Mouse (Mus musculus) hindbrain, embryonic 16.5 days (tissue): ENCODE data around the gene Pald1. TPM values are rescaled to one million over a fixed set of nuclear protein-coding genes. Genes with fewer than 3 reads are reported as not detected.

Experiments
- ATAC-seq: fragments of 200-750 bp; cut with Nextera tagmentation; 2 replicates; pipeline ENCODE4 v1.8.0; 2017; ENCODE audit warnings: moderate TSS enrichment, moderate library complexity
- H3K27ac ChIP-seq: fragments of 300-500 bp; sonication (generic); 2 replicates; pipeline ENCODE4 v1.5.1; 2014; ENCODE audit warnings: low read depth, mild to moderate bottlenecking, control low read depth, low read length, moderate library complexity
- H3K27me3 ChIP-seq: fragments of 300-500 bp; sonication (generic); replicated peaks from 2 replicates; pipeline ENCODE4 v1.6.1; 2014; ENCODE audit warnings: low read length; ENCODE audit not compliant: control insufficient read depth, insufficient read depth
- H3K36me3 ChIP-seq: fragments of 300-500 bp; sonication (generic); 2 replicates; pipeline ENCODE4 v1.6.1; 2014; ENCODE audit warnings: mild to moderate bottlenecking, low read length, moderate library complexity, mixed read lengths; ENCODE audit not compliant: control insufficient read depth, insufficient read depth
- H3K4me1 ChIP-seq: fragments of 300-500 bp; sonication (generic); 2 replicates; pipeline ENCODE4 v1.6.1; 2014; ENCODE audit warnings: low read depth, low read length; ENCODE audit not compliant: control insufficient read depth, insufficient read depth
- H3K4me2 ChIP-seq: fragments of 300-500 bp; sonication (generic); 2 replicates; pipeline ENCODE4 v1.6.1; 2014; ENCODE audit warnings: mild to moderate bottlenecking, low read length, control low read depth, moderate library complexity
- H3K4me3 ChIP-seq: fragments of 300-500 bp; sonication (generic); 2 replicates; pipeline ENCODE4 v1.5.1; 2014; ENCODE audit warnings: mild to moderate bottlenecking, low read length, control low read depth, moderate library complexity
- H3K9ac ChIP-seq: fragments of 300-500 bp; sonication (generic); 2 replicates; pipeline ENCODE4 v1.6.1; 2014; ENCODE audit warnings: low read depth, mild to moderate bottlenecking, control low read depth, low read length, moderate library complexity
- H3K9me3 ChIP-seq: fragments of 300-500 bp; sonication (generic); 2 replicates; pipeline ENCODE4 v1.6.1; 2014; ENCODE audit warnings: mild to moderate bottlenecking, low read length, moderate library complexity; ENCODE audit not compliant: control insufficient read depth
- WGBS: fragments of 180-500 bp; shearing (Covaris S2); extraction: QIAGEN DNeasy Blood & Tissue Kit; methylation state at CpG from one replicate; pipeline ENCODE4 v1.1.7; 2014; 5-methylcytosine and 5-hydroxymethylcytosine counted together
- polyA plus RNA-seq: library from polyadenylated mRNA; unstranded; fragments of >200 nt; fragmentation: Nextera tagmentation; extraction: Ambion mirVana; gene quantifications from 2 replicates; pipeline ENCODE4 v1.2.1, GENCODE M21; 2015

Gene Pald1
- polyA plus RNA-seq, 1 experiment from 2014 or later = 26.9 TPM

- Histone ChIP-seq H3K27ac (no peak overlapping the region), H3K9me3 (no peaks in the 10 kb centered on the region), H3K36me3 (no peaks in the 10 kb centered on the region), H3K4me3 (no peak overlapping the region), H3K4me1 (no peaks in the 10 kb centered on the region), H3K9ac (no peak overlapping the region; the same call in 1 of the 2 replicates), H3K27me3 (no peaks in the 10 kb centered on the region), H3K4me2 (no peak overlapping the region)
- no peak for ATAC-seq
- 28% methylated on average over 9 of the region's 9 CpGs for WGBS
Observed at GRCm38 (mm10) chr10:61394476-61395136, 11.3 kb upstream of the Pald1 start.

GRCm38 (mm10) chr10:61392584-61392983 is 9.3 kb upstream of the Pald1 start:
- H3K36me3 ChIP-seq = no peaks in the 10 kb centered on the region
- H3K4me1 ChIP-seq = no peaks in the 10 kb centered on the region
- no peak overlapping the region for H3K27ac ChIP-seq
- H3K27me3 ChIP-seq = no peaks in the 10 kb centered on the region
- no peak for ATAC-seq
- 55% methylated on average over 4 of the region's 4 CpGs for WGBS
- no peak overlapping the region for H3K4me2 ChIP-seq
- H3K4me3 ChIP-seq = no peak overlapping the region
- H3K9ac ChIP-seq = no peak overlapping the region
- H3K9me3 ChIP-seq = no peaks in the 10 kb centered on the region

- no peak overlapping the region for H3K4me2 ChIP-seq
- WGBS = 54% methylated on average over 2 of the region's 2 CpGs
- H3K9ac ChIP-seq = no peak overlapping the region
- H3K4me1 ChIP-seq = no peaks in the 10 kb centered on the region
- no peak overlapping the region for H3K4me3 ChIP-seq
- H3K27me3 ChIP-seq = no peaks in the 10 kb centered on the region
- no peak for ATAC-seq
- H3K36me3 ChIP-seq = no peaks in the 10 kb centered on the region
- no peak overlapping the region for H3K27ac ChIP-seq
- no peaks in the 10 kb centered on the region for H3K9me3 ChIP-seq
Observed at GRCm38 (mm10) chr10:61390148-61390547, 6.8 kb upstream of the Pald1 start.

- peak; percentile 88 for ATAC-seq
- WGBS = 24% methylated on average over 5 of the region's 5 CpGs
- no peak overlapping the region for H3K27ac ChIP-seq
Observed at GRCm38 (mm10) chr10:61389020-61389419, 5.7 kb upstream of the Pald1 start.

GRCm38 (mm10) chr10:61386284-61386683 is 3.0 kb upstream of the Pald1 start:
- Histone ChIP-seq H3K9me3 (no peaks in the 10 kb centered on the region), H3K36me3 (no peaks in the 10 kb centered on the region)
- WGBS = 71% methylated on average over 6 of the region's 6 CpGs

More at GRCm38 (mm10) chr10:61389020-61389419, 5.7 kb upstream of the Pald1 start:
- Histone ChIP-seq H3K4me2 (no peak overlapping the region), H3K4me1 (peaks cover 3% of the 10 kb centered on the region), H3K4me3 (no peak overlapping the region), H3K36me3 (no peaks in the 10 kb centered on the region), H3K27me3 (no peaks in the 10 kb centered on the region), H3K9me3 (no peaks in the 10 kb centered on the region), H3K9ac (no peak overlapping the region)

GRCm38 (mm10) chr10:61385174-61385573 is 1.8 kb upstream of the Pald1 start:
- H3K9me3 ChIP-seq = no peaks in the 10 kb centered on the region
- ATAC-seq = no peak
- WGBS = 69% methylated on average over 6 of the region's 6 CpGs
- no peaks in the 10 kb centered on the region for H3K36me3 ChIP-seq
- H3K27ac ChIP-seq = no peak overlapping the region
- no peak overlapping the region for H3K4me3 ChIP-seq
- peaks cover 21% of the 10 kb centered on the region for H3K4me1 ChIP-seq
- H3K27me3 ChIP-seq = no peaks in the 10 kb centered on the region
- H3K4me2 ChIP-seq = no peak overlapping the region
- H3K9ac ChIP-seq = no peak overlapping the region

More at GRCm38 (mm10) chr10:61386284-61386683, 3.0 kb upstream of the Pald1 start:
- no peaks in the 10 kb centered on the region for H3K27me3 ChIP-seq
- H3K9ac ChIP-seq = no peak overlapping the region
- no peak for ATAC-seq
- no peak overlapping the region for H3K4me2 ChIP-seq
- no peak overlapping the region for H3K4me3 ChIP-seq
- peaks cover 12% of the 10 kb centered on the region for H3K4me1 ChIP-seq
- no peak overlapping the region for H3K27ac ChIP-seq

GRCm38 (mm10) chr10:61383715-61384047 is 351 bp upstream of the Pald1 start:
- ATAC-seq = no peak
- Histone ChIP-seq H3K36me3 (no peaks in the 10 kb centered on the region), H3K27me3 (no peaks in the 10 kb centered on the region), H3K4me1 (peaks cover 33% of the 10 kb centered on the region), H3K9ac (peak overlapping the region; percentile 90), H3K27ac (peak overlapping the region; percentile 69), H3K9me3 (no peaks in the 10 kb centered on the region), H3K4me3 (peak overlapping the region; percentile 79), H3K4me2 (peak overlapping the region; percentile 85)
- WGBS = 3% methylated on average over 11 of the region's 11 CpGs

GRCm38 (mm10) chr10:61382281-61382731 is 1.0 kb downstream of the Pald1 start:
- no peaks in the 10 kb centered on the region for H3K9me3 ChIP-seq
- WGBS = 2% methylated on average over 8 of the region's 8 CpGs
- no peaks in the 10 kb centered on the region for H3K36me3 ChIP-seq
- no peaks in the 10 kb centered on the region for H3K27me3 ChIP-seq
- peak overlapping the region; percentile 90 for H3K9ac ChIP-seq
- peak overlapping the region; percentile 24; the same call in 1 of the 2 replicates for H3K27ac ChIP-seq
- H3K4me3 ChIP-seq = peak overlapping the region; percentile 79
- H3K4me1 ChIP-seq = peaks cover 33% of the 10 kb centered on the region
- peak overlapping the region; percentile 85 for H3K4me2 ChIP-seq
- no peak for ATAC-seq

GRCm38 (mm10) chr10:61381823-61382222 is 1.5 kb downstream of the Pald1 start:
- 0 out of 2 replicates have a peak overlapping the region, but pooled peaks have one; percentile 90 for H3K9ac ChIP-seq
- H3K4me3 ChIP-seq = peak overlapping the region; percentile 79
- H3K4me2 ChIP-seq = peak overlapping the region; percentile 85
- WGBS = 10% methylated on average over 8 of the region's 8 CpGs
- ATAC-seq = no peak
- no peaks in the 10 kb centered on the region for H3K27me3 ChIP-seq
- H3K9me3 ChIP-seq = no peaks in the 10 kb centered on the region
- no peaks in the 10 kb centered on the region for H3K36me3 ChIP-seq
- peak overlapping the region; percentile 31 for H3K27ac ChIP-seq
- H3K4me1 ChIP-seq = peaks cover 33% of the 10 kb centered on the region
